Mouse (Mus musculus) small intestine, adult 2 months (tissue): ENCODE data around the gene Appl1.

ENCODE experiments used
- CTCF ChIP-seq: fragments of 200-500 bp; IDR thresholded peaks from 2 replicates; pipeline ENCODE4 v1.5.1; 2012; ENCODE audit warnings: low read depth, mild to moderate bottlenecking, control low read depth, inconsistent platforms, low read length, moderate library complexity, mixed read lengths; ENCODE audit not compliant: insufficient replicate concordance, insufficient read length; ENCODE audit errors: extremely low read depth
- POLR2A ChIP-seq: fragments of 200-500 bp; IDR thresholded peaks from 2 replicates; pipeline ENCODE4 v1.6.1; 2012; ENCODE audit warnings: low read depth, mild to moderate bottlenecking, control low read depth, inconsistent platforms, low read length, moderate library complexity

- TF ChIP-seq CTCF (no peak), POLR2A (no peak)
These were observed 40.5 kb upstream of the Appl1 start for GRCm38 (mm10) chr14:27011561-27011960.
